35 mouse cellular contexts compared by ENCODE assay signal in genomic region chr10:115518845-115519244, GRCm38 (mm10). TPM values are rescaled to one million over a fixed set of nuclear protein-coding genes. Genes with fewer than 3 reads are reported as not detected.
"Had no signal": no experiment of that assay in that cellular context is flagged by ENCODE, and none has a peak within 500 bp of the region (broad histone marks: within the 10 kb centered on the region; RNA-seq: fewer than 3 reads in every experiment).

No protein-coding gene starts in this region.

- H3K27me3 ChIP-seq: heart, embryonic 13.5 days; heart, embryonic 15.5 days; hindbrain, embryonic 13.5 days; hindbrain, embryonic 15.5 days; kidney, embryonic 15.5 days; limb, embryonic 13.5 days; limb, embryonic 15.5 days; liver, embryonic 12.5 days had no signal

- DNase-seq: gastrocnemius, postnatal 14 days; heart, adult 2 months; heart, postnatal 4 days; kidney, adult 11 months; kidney, adult 2 months; kidney, adult 9 months; kidney, postnatal 14 days; kidney, postnatal 36 days; layer of hippocampus, adult 9-11 months; layer of hippocampus, postnatal 36 days; left cerebral cortex, postnatal 4 days had no signal

- H3K27ac ChIP-seq: heart, adult 2 months; heart, embryonic 13.5 days; heart, embryonic 15.5 days; hindbrain, embryonic 13.5 days; hindbrain, embryonic 15.5 days; hindbrain, postnatal 0 days; kidney, embryonic 15.5 days; kidney, postnatal 0 days; limb, embryonic 13.5 days; limb, embryonic 15.5 days; liver, embryonic 12.5 days; liver, embryonic 14.5 days had no signal

- H3K9me3 ChIP-seq: heart, embryonic 13.5 days; heart, embryonic 15.5 days; hindbrain, embryonic 13.5 days; hindbrain, embryonic 15.5 days; kidney, embryonic 15.5 days; limb, embryonic 13.5 days; limb, embryonic 15.5 days; liver, embryonic 12.5 days had no signal

- ATAC-seq: hindbrain, postnatal 0 days; intestine, embryonic 16.5 days; liver, embryonic 12.5 days had no signal

- H3K4me3 ChIP-seq: heart, adult 2 months; heart, embryonic 13.5 days; heart, embryonic 15.5 days; hindbrain, embryonic 13.5 days; hindbrain, embryonic 15.5 days; kidney, embryonic 15.5 days; limb, embryonic 13.5 days; limb, embryonic 15.5 days; liver, embryonic 12.5 days had no signal

- H3K9ac ChIP-seq: heart, embryonic 13.5 days; heart, embryonic 15.5 days; hindbrain, embryonic 13.5 days; hindbrain, embryonic 15.5 days; kidney, embryonic 15.5 days; limb, embryonic 13.5 days; limb, embryonic 15.5 days; liver, embryonic 12.5 days; liver, embryonic 14.5 days had no signal

- H3K4me1 ChIP-seq: heart, embryonic 15.5 days; liver, embryonic 12.5 days had no signal

- H3K4me2 ChIP-seq: heart, embryonic 11.5 days; heart, embryonic 13.5 days; heart, embryonic 15.5 days; hindbrain, embryonic 13.5 days; hindbrain, embryonic 15.5 days; kidney, embryonic 15.5 days; limb, embryonic 15.5 days; liver, embryonic 12.5 days had no signal

- H3K36me3 ChIP-seq: heart, embryonic 13.5 days; heart, embryonic 15.5 days; hindbrain, embryonic 13.5 days; hindbrain, embryonic 15.5 days; kidney, embryonic 15.5 days; limb, embryonic 13.5 days; limb, embryonic 15.5 days; liver, embryonic 12.5 days had no signal

RNA-seq across cellular contexts. Expression of gene A930009A15Rik, which starts 50.9 kb away (rescaled TPM):
- total RNA-seq: gastrocnemius, adult 18-20 months; gastrocnemius, adult 8-10 months; gastrocnemius, postnatal 14 days; gastrocnemius, postnatal 4 days; granulocyte monocyte progenitor cell, adult 5-6 weeks; heart, adult 2 months; heart, postnatal 25 days; heart, postnatal 4 days; hindbrain, postnatal 0 days; left cerebral cortex, adult 18-20 months; liver, adult 2 months had no signal
- polyA plus RNA-seq: heart, adult 2 months; heart, embryonic 11.5 days; heart, embryonic 13.5 days; heart, embryonic 15.5 days; heart, postnatal 0 days; intestine, embryonic 14.5 days; intestine, embryonic 16.5 days; kidney, adult 2 months; kidney, postnatal 0 days; large intestine, adult 2 months; limb, embryonic 11.5 days; limb, embryonic 13.5 days; limb, embryonic 15.5 days; liver, adult 2 months; liver, embryonic 12.5 days; liver, embryonic 14.5 days had no signal
